Mouse (Mus musculus) left cerebral cortex, adult 2 months (tissue): ENCODE measurements around the gene Bnc2. TPM values are rescaled to one million over a fixed set of nuclear protein-coding genes. Genes with fewer than 3 reads are reported as not detected.

Experiments
- DNase-seq, 2 experiments: peaks; one replicate each; pipeline ENCODE4 v3.0.0; 2021 to 2022; ENCODE audit warnings: low spot score in 2 of 2, mixed read lengths in 1 of 2; ENCODE audit errors: extremely low spot score in 1 of 2
- H3K27ac ChIP-seq: fragments of 200-600 bp; 2 replicates; pipeline ENCODE4 v1.8.1; 2022
- H3K4me3 ChIP-seq: fragments of 200-600 bp; 2 replicates; pipeline ENCODE4 v1.8.1; 2022
- CTCF ChIP-seq: fragments of 200-600 bp; IDR thresholded peaks from 2 replicates; pipeline ENCODE4 v1.8.1; 2022; ENCODE audit warnings: antibody characterized with exemption, mild to moderate bottlenecking, moderate library complexity
- intact Hi-C: fragments of 180-260 bp; cut with DNase I; formaldehyde crosslinking; loops from one replicate; pipeline ENCODE4 v1.15.1; 2025
- total RNA-seq, 2 experiments: library from RNA; stranded (reverse); gene quantifications; 2 replicates each; pipeline ENCODE4 v1.2.3; 2021

Bnc2 gene
- total RNA-seq, 2 experiments from 2014 or later: 1.5 to 2.8 TPM

DNA sequence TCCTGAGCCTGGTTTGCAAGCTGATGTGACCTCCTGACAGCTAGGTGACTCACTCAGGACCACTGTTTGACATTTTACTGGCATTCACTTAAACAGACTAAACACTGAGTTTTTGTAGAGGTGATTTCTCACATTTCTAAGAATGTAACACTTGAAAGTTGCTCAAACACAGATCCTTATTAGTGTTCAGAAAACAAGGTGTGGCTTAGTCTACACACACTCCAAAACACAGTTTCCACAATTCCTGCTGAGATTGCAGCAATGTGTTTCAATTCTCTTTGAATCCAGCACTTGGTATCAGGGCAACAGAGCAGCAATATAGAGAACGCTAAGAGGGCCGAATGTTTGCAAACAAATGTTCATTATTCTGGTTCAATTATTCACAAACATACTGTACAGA is 402.2 kb downstream of the Bnc2 start:
- H3K4me3 ChIP-seq: no peak overlapping the region
- no peak for DNase-seq
- no peak for TF ChIP-seq CTCF
- H3K27ac ChIP-seq: no peak overlapping the region
- intact Hi-C loops: no loop called here

DNA sequence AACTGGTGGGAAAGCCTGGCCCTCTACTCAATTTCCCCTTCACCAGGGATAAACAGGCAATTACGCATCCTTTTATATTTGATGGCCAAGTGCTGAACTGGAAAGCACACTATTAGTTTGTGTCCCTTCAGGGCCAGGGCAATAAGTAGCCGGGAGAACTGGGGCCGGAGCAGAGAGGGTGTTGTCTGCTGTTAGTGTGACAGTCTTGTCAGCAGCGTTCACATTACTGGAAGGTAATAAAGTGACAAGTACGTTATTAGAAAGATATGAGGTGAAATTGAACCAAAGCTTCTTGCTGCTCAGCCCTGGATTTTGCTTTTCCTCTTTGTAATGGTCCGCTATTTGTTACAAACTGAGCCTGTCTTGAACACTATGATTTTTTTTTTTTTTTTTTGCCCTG is 405.2 kb downstream of the Bnc2 start:
- Histone ChIP-seq H3K27ac (no peak overlapping the region), H3K4me3 (no peak overlapping the region)
- no peak for TF ChIP-seq CTCF
- intact Hi-C loops: no loop called here
- DNase-seq: no peak

DNA sequence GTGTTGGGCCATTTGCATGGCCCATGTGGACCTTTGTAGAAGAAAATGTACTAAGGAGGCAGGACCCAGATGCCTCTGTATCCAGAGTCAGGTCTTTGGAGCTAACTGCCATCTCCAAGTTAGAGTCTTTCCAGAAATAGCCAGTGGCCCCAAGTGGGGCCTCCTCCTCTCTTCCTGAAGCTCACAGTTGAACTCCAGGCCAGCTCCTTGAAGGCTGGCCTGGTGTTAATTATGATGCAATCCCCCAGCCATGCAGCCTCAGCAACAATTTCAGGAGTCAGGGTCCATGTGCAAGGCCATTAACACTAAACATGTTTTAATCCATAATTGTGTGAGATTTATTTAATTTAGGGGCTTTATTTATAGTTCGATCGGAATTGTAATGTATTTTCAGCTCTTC is 427.7 kb downstream of the Bnc2 start:
- DNase-seq: no peak
- Histone ChIP-seq H3K27ac (no peak overlapping the region), H3K4me3 (no peak overlapping the region)
- no peak for TF ChIP-seq CTCF
- intact Hi-C loops: no loop called here

DNA sequence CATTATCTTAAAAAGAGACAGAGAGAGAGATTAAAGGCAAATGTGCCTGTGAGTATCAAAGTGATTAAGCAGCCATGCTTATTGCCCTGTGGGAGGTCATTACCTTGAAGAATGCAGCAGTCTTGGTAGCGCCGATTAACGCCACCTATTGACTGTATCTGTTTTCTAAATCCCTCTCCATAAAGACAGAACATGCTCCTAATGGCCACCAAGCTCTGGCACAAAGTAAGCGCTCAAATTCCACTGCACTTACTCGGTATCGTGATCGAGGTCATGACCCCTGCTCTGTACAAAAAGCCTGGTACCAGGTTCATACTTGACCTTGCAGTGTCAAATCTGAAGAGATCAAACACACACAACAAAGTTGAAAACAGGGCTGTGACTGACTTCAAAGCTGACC is 442.7 kb downstream of the Bnc2 start:
- intact Hi-C loops: no loop called here
- Histone ChIP-seq H3K4me3 (no peak overlapping the region), H3K27ac (no peak overlapping the region)
- DNase-seq: no peak
- TF ChIP-seq CTCF: no peak

DNA sequence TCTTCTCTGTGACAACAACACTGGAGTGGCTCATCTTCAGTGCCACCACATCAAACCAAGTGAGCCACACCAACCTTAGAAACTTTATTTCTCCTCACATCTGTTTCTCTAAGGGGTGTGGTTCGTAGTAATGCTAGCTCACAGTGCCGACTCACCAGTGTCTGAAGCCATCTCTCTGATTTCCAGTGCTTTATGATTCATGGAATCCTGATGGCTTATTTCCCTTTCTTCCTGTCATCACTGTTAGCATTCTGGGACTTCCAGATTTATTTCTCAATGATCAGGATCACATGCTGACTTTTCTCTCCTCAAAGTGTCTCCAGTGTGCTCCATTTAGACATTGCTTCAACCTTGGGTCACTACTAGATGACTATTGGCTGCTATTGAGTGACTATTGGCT is 443.8 kb downstream of the Bnc2 start:
- H3K27ac ChIP-seq: no peak overlapping the region
- no peak overlapping the region for H3K4me3 ChIP-seq
- no peak for TF ChIP-seq CTCF
- intact Hi-C loops: no loop called here
- no peak for DNase-seq

DNA sequence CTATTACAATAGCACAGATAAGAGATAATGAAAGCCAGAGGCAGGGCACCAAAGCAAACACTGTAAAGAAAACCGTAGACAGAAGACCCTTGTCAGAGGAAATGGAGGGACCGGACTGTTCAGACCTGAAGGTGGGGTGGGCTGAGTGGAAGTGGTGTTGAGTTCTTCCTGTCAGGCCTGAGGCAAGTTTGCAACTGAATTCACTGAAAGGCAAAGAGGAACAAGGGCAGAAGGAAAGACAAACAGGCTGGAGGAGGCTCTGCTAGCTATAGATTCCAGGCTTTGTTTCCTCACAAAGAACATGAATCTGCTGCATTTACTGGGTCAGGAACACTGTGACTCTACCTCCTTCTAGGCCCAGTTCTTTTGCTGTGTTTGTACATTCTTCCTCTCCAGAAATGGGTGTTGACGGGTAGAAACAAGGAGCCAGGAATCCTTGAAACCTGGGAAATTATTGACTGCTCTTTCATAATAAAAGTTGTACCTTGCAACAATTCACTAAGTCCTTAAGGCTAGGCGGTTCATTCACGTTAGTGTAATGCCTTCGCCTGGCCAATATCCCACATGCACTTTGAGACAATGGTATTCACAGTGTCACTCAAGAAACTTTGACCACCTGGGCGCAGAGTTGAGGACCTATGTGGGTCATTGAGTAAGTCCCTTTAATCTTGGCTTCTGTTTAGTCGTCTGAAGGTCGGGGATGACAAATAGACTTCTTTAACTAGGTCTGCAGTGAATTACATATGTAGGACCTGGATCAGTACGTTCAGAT is 445.7 kb downstream of the Bnc2 start:
- TF ChIP-seq CTCF: no peak
- intact Hi-C loops: no loop called here
- no peak overlapping the region for H3K4me3 ChIP-seq
- no peak overlapping the region for H3K27ac ChIP-seq
- no peak for DNase-seq

DNA sequence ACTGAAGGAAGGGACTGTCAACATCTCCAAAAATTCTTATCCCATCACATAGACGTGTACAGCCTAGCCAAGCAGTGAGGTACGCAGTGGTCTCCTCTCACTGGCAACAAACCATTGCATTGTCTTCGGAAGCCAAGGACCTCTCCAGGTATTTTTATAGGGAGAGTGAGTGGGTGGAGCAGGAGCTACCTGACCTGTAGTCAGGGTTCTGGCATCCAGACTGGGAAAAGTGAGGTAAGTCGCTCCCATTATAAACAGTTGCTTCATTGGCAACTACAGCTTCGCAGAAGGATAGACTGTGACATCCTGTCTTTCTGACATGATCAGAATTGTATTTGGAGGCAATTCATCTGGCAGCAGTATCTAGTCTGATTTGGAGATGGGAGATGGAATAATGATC is 446.5 kb downstream of the Bnc2 start:
- no peak overlapping the region for H3K27ac ChIP-seq
- TF ChIP-seq CTCF: no peak
- intact Hi-C loops: no loop called here
- DNase-seq: no peak
- no peak overlapping the region for H3K4me3 ChIP-seq

Other genes starting within 250 kb of the Bnc2 start
- 1 to 10 TPM; 8.6 to 9.8 TPM for gene Cntln, start 209.0 kb upstream of the Bnc2 start, total RNA-seq